Mouse (Mus musculus) CD8-positive naive resting alpha-beta T cell, adult 2 months (primary cell): ENCODE data around the gene Zfp775.

ENCODE experiments used
- DNase-seq, 2 experiments: peaks; one replicate each; pipeline ENCODE4 v3.0.0; 2022; ENCODE audit warnings: low read depth in 2 of 2, low spot score in 2 of 2

The Zfp775 gene

DNA sequence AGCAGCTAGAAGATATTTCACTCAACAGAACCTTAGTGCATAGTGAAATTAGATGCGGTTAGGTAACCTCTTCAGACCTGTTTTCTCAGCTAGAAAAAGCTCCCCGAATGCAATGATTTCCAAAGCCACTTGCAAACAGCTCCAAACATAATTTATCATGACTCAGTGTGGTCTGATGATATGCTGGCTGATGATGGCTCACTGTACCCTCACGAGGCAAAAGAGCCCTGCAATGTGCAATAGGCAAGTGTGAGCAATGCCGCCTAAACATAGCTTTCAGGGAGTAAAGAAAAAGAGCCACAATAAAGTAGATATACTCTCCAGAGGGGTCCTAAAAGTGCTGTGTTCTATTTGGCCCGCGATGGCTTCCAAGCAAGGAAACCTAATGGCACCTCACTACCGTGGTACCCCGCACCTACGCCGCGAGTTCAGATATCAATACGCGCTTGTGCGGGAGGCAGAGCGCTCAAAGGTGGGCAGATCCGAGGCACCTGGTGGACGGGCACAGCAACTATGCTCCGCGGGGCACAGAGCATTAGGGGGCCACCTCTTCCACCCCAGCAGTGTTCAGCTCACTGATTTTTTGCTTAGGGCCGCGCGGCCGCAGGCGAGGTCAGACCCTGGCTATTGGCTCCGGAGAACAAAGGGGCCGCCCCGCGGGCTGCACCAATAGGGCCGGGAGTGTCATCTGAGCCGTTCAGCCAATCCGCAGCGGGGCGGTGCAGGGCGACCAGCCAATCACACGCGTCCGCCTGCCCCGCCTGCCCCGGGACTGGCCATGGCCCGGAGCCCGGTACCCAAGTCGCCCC, at the start of gene Zfp775:
Gene Zfp775, plus strand, starts transcription at position 793 of the 809 bp plus-strand sequence.
- DNase-seq: peak; percentile 85 to 87

DNA sequence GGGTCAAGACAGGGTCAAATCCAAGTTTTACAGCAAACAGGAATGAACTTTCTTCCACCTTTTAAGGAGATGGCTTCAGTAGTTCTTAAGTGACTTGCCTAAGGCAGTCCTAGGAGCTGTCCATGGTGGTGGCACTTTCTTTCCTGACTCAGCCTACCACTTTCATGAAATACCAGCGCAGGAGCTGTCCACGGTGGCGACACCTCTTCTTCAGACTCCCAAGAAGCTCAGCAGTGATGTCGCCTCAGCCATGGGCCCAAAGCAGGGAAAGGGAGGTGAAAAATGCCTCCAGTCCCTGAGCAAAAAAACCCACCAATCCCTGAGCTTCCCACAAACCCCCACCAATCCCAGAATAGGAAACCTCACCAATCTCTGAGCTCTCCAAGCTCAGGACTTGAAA, 48.9 kb upstream of the Zfp775 start:
- DNase-seq: no peak

DNA sequence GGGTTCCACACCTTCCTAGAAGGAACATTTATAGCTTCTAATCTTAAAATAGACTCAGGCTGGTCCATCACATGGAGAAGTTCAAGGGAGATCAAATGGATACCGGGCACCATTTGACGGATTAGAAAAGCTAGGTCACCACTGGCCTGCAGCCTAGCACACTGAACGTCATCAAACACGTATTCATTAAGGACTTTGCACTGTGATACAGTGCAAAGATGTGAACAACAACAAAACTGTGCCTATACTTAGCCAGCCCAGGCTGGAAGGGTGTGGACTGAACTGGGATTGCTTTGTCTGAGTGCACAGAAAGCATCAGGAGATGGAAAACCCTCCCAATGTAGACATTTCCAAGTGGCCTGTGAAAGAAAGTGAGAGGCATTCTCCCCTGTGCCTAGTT, 48.0 kb upstream of the Zfp775 start:
- DNase-seq: no peak

DNA sequence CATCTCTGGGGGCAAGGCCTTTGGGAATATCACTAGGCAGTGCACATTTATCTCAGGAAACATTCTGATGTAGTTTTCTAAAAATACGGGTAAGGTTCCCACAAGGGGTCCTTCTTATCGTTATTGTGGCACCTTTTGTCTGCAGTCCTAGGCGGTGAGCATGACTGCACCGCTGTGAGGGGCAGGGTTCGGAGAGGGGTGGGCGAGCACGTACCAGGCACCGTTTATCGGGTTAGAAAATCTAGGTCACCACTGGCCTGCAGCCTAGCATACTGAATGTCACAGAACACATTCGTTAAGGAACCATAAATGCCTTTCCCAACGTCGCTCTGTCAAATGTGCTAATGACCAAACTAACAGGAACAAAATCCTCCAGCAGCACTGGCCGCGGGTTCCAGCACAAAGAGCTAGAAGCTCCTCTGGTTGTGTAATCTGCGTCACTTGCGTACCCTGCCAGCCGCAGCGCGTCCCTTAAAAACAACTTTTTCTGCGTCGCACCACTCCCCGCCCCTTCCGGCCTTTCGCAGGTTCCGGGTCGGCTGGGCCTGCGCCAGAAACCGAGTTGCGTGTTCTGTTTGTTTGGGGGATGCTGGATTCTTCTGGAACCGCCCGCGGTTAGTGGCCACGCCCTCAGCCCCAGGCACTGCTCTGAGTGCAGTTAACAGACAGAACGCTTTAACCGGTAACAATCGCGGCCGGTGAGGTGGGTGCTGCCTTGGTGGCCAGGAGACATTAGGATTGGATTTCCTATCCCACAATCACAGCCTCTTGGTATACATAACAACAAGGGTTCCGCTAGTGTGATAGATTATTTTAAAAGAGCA, 47.4 kb upstream of the Zfp775 start, which contains the start of gene Lrrc61:
Gene Lrrc61, plus strand, starts transcription at position 517 of the 824 bp plus-strand sequence.
- peak; percentile 97 to 98 for DNase-seq

DNA sequence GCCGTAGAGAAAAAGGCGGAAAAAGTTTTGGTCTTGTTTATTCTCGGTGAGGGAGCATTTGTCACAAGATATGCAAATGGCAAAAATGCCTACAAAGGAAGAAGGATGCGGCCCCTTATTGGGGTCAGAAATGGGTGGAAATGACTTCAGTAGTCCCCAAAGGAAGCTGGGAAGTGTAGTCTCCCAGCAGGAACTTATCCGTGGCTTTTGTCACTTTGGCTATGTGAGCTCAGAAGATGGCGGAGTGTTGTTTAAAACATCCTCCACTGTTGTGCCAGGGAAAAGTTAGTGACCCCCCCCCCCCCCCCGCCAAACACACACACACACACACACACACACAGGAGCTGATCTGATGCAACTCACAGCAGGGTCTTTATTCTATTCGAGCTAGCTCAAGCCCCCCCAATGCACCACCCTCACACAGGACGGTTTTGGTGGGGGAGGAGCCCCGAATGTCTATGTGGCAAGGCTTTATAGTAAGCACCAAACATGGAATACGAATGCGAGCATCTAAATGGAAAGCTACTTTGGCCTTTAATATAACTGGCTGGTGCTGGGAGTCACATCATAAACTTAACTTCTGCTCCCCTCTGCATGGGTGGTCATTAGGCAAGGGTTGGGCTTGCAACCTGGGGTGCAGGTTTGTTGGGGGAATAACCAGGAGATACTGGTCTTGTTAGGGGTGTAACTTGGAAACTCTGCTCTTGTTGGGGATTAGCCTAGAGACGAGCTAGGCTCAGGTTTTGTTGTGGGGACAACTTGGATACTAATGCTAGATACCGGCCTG, 46.6 kb upstream of the Zfp775 start:
- no peak for DNase-seq

DNA sequence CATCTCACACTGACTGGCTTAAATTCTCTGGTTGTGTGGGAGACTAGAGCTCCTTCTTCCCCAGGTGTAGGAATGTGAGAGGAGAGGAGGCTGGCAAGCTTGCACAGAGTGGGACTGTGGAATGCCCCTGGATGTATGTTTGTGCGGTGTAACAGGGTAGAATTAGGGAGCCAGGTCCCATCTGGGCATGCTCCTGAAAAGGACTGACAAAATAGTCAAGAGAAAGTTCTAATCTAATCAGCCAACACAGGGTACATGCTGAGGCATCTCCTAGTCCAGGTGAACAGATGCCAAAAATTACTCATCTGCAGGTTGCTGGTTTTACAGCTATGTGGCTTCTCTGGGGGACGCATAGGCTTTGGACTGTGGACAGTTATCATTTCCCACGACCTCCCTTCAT, 45.9 kb upstream of the Zfp775 start:
- no peak for DNase-seq

DNA sequence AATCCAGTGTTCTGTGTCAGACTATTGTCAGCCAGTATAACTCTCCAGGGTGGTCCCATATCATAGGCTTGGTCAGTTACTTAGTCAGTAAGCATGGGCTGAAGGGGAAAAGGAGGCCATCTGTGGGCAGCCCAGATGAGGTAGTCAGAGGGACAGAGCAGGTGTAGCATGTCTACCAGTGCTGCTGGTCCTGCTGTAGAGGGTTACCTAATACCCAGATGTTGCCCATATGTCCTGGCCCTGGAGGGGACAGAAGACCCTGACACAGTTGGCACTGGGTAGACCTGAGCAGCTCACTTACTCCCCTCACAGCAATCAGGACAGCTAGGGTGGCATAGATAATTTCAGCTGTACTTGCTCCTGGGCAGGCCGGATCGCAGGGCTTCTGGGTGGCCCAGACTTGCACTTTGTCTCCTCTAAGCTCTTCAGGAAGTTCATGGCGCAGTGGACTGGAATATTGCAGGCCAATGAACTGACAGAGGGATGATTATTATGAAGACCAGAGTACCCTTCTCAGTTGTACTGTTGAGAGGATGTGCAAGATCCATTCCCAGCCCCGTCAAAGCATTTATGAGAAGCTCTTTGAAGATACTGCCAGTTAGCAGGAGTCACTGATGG, 36.1 kb upstream of the Zfp775 start:
- no peak for DNase-seq

DNA sequence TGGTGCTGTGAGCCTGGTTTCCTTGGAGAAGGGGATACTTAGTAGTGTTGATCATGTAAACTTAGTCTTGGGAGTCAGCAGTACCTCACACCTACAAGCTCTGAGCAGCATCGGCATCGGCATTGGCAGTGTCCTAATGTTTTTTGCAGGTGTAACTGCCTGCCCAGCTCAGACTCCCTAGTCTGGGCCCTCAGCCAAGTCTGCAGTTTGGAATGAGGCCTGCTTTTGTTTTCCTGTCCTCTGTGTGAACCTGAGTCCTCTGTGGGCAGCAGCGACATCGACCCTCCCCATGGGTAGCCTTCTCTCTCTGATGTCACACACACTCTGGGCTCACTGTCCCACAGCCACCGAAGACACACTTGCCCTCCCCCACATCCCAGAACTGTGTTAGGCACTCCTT, 35.6 kb upstream of the Zfp775 start:
- no peak for DNase-seq

DNA sequence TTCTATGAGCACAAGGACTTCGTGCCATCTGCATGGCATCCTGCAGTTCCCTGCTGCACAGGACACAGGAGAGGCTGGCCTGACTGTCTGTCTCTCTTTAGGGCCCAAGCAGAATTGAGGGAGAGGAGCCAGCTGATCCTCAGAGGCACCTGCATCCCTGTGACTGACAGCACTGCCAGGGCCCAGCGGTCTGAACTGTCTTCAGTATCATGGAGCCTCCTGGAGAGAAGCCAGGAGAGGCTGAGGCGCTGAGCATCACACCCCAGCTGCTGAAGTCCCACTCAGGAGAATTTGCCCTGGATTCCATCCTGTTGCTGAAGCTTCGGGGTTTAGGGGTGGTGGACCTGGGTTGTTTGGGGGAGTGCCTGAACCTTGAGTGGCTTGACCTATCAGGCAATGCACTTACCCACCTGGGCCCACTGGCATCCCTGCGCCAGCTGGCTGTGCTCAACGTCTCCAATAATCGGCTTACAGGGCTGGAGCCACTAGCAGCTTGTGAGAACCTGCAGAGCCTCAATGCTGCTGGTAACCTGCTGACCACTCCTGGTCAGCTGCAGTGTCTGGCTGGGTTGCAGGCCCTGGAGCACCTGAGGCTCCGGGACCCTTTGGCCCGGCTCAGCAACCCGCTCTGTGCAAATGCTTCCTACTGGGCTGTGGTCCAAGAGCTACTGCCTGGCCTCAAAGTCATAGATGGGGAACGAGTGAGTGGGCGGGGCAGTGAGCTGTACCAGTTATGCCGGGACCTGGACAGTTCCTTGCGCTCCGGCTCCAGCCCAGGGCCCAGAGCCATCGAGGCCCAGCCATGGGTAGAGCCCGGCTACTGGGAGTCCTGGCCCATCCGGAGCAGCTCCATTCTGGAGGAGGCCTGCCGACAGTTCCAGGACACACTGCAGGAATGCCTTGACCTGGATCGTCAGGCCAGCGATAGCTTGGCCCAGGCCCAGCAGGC, 33.6 kb upstream of the Zfp775 start:
- DNase-seq: no peak

DNA sequence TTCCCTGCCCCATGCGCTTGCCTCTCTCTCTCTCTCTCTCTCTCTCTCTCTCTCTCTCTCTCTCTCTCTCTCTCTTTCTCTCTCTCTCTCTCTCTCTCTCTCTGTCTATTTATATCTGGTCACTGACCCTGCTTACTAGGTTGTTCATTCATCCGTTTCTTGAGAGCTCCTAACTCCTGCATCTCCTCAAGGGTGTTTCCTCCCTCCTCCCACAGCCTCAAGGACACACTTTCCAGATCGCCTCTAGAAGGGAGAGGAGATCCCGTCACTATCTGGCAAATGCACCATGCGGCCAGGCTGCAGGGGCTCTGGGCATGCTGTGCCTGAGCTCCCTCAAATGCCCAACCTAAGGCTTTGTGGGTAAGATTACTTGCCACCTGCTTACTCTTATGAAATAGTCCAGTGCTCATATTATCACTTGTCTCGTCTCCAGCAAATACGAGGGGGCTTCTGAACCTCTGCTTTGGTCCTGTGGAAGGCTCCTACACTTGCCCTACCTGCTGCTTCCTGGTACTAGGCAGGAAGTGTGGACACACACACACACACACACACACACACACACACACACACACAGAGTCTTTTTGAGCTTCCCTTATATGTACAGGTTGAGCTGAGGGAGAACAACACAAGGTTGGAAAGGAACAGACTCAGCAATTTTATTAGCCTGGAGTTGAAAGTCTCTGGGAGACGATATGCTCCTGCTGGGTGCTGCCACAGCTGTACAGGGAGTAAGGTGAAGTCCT, 32.6 kb upstream of the Zfp775 start:
- no peak for DNase-seq

DNA sequence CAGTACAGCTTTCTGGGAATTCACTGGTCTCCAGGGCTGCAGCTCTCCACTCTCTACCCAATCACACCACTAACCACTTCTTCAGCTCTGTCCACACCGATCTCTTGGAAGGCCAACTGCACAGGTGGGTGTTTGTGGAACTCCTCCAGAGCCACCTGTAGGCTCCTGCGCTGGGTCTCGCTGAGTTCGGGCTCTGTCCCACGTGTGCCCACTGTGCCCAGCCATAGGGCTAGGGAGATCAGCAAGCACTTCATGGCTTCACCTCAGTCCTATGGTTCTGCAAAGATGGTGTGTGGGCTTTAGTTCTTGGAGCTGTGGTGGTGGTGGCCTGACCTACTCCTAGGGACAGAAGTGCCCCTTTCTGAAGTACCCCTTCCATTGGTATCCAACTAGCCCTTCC, 29.8 kb upstream of the Zfp775 start:
- DNase-seq: no peak

DNA sequence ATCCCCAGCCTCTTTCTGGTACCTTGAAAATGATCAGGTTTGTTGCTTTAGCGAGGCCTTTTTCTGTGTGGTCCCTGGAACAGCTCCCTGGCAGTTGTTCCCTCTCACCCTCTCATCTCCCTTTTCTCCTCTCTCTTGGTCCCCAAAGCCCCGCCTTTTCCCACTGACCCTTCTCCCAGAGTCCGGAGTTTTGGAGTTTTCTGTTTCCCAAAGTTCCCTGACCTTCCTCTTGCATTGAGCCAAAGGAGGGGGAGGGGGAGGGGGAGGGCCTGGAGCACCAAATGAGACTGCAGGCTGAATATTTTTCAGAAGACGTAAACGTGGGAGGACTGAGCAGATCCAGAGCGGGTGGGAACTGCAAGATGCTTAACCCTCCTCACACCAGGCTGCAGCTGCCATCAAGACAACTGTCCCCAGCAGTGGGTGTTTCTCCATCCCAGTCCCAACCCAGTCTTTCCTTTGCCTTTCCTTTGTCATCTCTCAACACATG, 29.2 kb upstream of the Zfp775 start, which contains the start of gene Rarres2:
Gene Rarres2, minus strand, starts transcription at position 218 of the 490 bp plus-strand sequence.
- no peak for DNase-seq

DNA sequence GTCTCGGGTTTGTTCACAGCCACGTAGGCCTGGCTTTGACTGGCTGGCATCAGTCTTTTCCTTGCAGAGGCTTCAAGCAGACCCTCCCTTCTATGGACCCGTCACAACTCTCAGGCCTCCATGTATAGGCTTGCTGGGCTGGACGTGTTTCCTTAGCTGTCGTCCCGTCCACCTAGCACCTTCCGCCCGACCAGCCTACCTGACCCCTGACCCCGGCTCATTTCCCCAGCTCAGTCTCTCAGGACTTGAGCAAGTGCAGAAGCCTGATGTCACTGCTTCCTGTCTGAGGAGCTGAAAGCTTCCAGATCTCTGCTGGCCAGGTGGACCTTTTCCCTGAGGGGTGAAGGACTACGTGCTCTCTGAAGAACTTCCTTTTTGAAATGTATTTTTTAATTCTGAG, 28.6 kb upstream of the Zfp775 start:
- DNase-seq: no peak

DNA sequence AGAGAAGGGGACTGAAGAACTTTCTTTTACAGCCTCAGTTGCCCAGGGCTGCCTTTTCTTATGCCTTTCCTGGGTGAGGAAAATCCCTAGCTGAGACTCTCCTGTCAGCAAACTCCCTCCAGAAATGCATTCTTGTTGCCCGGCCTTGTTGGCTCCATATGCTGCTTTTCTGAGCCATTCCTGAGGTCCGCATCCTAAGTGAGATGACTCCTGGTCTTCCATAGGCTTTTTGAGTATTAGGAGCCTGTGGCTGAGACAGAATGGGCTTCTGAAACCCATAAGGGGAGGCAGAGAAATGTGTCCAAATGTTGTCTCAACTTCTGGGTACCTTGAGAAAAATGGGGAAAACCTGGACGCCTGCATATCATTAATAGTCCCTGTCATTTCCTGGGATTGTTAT, 27.9 kb upstream of the Zfp775 start:
- DNase-seq: no peak

DNA sequence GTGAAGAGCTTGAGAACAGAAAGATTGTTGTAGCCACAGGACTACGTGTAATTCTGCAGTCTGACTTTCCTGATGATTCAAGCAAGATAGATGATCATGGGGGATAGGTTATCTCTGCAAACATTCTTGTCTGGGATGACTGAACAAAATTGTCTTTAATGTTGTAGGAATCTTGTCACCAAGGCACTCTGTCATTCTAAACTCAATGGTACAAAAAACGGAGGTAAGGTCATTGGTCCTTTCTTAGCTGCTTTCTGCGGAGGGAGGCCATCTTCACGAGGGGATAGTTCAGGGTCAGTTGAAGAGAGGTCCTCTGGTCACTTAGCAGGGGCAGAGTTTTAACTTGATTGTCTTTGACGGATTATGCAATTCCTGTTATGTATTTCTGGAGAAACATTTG, 23.1 kb upstream of the Zfp775 start:
- no peak for DNase-seq

DNA sequence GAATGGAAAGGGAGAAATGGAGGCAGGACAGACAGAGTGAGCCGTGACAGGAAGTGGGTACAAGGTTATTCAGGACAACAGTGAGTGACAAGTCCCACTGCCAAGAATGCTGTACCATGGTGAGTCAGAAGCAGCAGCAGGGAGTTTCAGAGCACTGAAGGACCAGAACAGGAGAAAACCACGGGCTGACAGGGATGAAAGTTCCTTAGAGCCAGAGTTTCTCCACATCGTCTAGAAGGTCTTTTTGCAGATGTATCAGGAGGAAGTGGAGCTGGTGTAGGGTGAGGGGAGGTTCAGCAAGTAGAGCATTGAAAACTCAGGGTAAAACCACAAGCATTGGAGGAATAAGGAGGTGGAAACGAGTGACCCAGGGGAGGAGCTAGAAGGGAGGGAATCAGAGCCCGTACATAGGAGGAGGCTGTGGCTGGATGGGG, 22.6 kb upstream of the Zfp775 start:
- no peak for DNase-seq

DNA sequence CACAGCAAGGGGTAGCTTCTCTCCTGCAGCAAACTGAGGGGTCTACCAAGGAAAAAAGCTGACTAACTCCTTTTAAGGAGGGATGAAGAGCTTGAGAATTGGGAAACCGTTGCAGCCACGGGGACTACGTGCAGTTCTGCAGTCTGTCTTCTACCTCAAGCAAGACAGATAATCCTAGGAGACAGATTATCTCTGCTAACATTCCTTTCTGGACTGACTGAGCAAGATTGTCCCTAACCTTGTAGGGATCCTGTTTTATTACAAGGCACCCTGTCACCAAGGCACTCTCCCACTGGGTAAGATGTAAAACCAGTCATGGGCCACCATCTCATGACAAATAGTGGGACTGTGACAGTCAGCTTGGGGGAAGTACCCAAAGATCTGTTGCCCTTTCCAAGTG, 20.6 kb upstream of the Zfp775 start:
- no peak for DNase-seq

DNA sequence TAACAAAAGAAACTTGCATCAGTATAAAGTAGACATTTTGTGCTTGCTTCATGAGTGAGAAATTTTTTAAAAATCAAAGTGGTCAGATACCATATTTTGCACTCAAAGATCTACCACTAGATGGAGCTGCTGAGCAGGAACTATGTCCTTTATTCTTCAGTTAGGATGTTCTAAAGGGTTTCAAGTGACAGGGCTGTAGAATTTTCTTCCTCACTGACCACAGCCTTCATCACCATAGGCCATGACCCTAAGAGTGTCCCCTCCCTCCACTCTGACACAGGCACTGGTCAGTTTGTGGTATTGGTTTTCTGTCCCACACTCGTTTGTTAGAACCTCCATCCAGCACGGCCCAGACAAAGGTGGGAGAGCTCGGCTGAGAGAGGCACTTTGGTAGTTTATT, 19.8 kb upstream of the Zfp775 start:
- peak; percentile 44 to 59 for DNase-seq

DNA sequence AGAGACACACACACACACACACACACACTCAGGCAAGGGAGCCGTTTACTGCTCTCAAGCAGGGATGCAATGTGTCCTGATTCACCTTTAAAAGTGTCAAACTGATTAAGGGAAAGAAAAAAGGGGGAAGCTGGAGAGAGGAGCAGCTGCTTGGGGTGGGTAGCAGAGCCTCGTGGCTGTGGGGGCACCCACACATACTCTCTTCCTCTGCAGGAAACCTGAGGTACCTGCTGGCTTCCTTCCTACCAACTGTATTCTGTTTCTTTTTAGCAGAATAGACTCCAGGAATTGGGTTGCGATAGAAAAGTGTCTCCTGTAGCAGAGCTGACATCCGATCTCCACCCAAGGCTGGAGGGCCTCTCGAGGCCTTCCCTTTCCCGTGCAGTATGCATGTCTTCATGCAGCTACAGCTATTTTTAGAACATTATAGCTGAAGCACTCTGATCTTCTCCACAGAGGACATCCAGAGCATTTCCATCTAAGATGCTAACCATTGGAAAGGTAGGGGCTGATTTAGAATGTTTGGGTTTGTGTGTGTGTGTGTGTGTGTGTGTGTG, 12.6 kb upstream of the Zfp775 start, which contains the start of gene Gm45021:
Gene Gm45021, plus strand, starts transcription at position 417 of the 557 bp plus-strand sequence.
- no peak for DNase-seq
